Mouse (Mus musculus) cerebellum, postnatal 4 days (tissue): ENCODE measurements at regions not wholly inside any gene's neighbourhood (a gene's known extent, or its start where the extent isn't known, plus 50 kb on each side); places are given as distances from the start of the nearest gene placed in this dataset.

Source experiments
- DNase-seq, 2 experiments: peaks; one replicate each; pipeline ENCODE4 v3.0.0; 2022; ENCODE audit warnings: low spot score in 2 of 2, mixed read lengths in 1 of 2

DNA sequence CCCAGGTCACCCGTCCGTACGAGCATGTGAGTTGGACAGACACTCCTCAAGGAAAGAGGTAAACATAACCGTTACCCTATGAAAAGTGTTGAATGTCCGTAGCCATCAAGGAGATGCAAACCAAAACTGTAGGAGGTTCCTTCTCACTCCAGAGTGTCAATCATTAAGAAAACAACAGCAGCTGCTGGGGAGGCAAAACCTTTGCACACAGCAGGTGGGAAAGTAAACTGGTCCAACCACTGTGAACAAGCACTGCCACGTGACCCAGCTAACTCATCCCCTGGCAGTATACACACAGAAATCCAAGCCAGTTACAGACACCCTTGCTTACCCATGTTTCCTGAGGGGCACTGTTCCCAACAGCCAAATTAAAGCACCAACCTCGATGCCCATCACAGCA, 54.7 kb upstream of the Irx5 start:
- no peak for DNase-seq

DNA sequence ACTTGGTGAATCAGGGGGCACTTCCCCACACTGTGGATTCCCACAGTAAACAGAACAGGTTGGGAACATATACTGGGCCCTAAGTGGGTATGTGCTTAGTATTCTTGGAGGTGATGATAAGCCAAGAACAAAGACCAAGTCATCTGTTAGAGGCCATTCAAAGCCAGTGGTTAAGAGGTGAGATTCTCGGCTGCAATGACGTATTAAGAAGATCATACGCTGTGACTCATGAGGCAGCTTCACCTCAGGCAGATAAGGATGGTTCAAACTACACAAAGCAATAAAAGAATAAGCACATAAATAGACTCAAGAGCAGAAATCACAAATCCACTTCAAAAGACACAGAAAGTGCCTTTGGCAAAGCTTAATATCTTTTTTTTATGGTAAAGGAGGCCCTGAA, 56.4 kb upstream of the Irx5 start:
- DNase-seq: no peak

DNA sequence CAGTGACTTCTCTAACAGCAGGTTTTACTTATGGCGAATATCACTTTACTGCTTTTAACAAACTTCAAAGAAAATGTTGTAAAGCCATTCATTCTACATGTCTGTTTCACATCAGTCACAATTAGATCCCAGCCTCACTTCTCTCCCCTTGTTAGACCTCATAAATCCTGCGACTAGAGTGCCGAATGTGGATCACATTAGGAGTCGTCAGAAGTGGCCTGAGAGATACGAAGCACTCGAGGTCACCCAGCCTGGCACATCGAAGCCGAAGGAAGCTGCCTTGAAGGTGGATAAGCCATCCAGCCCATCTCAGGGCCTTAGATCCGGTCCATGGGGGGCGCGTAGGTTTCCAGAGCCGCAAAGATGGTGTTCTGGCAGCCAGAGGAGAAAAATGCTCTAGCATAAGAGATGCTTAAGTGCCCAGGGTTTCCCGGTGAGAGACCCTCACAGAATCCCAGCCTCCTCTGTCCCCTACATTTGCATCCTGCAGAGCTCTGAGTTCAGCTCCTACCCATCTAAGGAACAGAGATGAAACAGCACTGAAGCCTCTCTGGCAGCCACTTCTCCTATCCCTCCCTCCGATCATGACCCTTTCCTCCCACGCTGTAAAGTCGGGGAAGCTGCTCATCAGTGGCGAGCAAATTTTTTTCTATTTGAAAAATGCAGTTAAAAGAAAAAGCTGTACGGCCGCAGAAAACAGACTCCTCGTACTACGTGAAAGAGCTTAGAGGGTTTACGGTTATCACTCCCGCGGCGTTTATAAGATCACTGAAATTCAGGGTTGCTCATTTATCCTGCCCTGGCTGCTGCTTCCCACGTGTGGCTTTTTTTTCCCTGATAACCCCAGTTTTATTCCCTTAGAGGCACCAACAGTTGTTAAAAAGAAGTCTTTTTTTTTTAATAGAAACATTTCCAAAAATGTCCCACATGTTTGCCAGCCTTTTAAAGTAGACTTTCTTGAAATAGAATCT, 70.3 kb upstream of the Irx5 start:
- no peak for DNase-seq

DNA sequence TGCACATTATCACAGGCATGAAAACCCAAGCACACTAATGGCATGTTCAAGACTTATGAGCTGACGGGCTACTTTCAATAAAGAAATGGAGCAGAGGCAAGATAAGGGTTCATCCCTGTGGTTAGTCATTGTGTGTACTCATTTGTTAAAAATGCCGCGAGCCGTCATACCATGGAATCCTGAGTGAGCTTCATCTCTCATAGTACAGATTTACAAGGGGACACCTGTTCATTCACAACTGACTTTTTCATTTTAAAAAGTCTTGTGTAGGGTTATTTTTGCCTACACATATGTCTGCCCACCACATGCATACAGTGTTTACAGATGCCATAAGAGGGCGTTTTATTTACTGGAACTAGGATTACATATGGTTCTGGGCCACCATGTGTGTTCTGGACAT, 81.7 kb upstream of the Irx5 start:
- DNase-seq: no peak

DNA sequence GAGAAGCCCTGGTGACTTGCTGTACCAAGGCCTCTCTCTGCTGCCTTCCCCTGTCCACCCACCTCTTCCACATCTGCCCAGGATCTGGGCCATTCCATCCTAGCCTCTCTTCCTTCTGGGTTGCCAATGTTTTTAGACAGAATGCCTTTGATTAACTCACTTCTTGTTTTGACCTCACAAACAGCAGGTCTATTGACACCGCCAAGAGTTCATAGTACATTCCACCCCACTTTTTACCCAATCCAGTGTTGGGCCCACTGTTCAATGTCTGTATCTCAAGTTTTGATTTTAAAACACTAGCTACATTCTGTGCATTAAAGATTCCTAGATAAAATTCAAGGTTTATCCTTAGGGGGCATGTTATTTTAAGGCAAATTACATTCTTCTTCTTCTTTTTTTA, 84.7 kb upstream of the Irx5 start:
- DNase-seq: no peak

DNA sequence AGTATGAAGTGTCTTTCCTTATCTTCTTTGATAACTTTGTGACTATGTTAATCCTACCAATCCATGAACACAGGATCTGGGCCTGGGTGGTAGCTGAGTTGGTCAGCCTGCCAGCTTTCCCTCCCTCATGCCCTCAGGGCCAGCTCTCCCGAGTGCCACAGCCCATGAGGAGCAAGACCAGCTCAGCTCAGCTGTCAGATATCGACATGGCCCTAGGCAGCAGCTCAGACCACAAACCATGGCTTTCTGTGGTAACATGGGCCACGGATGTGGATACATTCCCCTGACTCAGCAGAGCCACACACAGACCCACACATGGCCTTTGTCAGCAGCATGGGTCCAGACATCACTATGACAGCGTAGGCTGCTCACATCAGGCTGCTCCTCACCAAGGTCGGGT, 85.4 kb upstream of the Irx5 start:
- DNase-seq: no peak

DNA sequence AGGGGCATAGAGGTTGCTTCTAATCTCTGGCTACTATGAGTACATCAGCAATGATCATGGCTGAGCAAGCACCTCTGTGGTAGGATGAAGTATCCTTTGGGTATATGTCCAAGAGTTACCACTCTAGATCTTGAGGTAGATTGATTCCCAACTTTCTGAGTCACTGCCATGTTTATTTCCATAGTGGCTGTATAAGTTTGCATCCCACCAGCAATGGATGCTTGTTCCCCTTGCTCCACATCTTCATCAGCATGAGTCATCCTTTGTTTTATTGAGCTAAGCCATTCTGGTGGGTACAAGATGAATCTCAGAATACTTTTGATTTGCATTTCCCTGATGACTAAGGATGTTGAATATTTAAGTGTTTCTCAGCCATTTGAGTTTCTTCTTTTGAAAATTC, 86.8 kb upstream of the Irx5 start:
- DNase-seq: no peak

DNA sequence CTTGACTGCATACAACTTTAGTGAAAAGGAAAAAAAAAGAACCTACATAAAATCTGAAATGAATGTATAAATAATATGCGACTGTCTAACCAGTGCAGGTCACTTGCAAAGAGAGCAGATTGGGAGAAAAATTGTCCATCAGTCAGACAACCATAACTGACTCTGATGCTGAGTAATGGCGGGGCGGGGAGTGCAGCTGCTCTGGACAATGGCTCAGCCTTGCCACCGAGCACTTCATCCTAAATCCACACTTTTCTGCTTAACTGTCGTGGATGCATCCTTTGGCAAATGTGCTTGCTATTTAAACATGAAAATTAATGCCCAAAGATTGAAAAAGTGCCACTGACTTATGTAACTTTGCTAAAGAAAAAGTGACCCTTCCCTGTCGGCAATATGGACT, 90.0 kb upstream of the Irx5 start:
- no peak for DNase-seq

DNA sequence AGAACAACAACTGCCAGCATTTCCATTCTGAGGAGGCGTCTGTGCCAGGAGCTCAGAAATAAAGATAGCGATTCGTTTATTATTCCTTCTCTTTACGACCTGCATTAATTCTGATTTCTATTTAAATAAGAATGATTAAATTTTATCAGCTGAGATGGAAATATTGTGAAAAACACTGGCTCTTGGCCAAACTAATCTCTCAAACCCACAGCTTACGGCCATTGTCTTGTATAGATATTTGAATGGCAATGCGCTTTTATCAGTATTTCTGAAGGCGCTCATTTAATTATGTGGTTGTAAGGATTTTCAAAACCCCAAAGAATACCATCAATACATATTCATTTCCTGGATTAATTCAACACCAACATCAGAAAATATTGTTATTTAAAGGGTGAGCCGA, 97.4 kb upstream of the Irx5 start:
- DNase-seq: no peak

DNA sequence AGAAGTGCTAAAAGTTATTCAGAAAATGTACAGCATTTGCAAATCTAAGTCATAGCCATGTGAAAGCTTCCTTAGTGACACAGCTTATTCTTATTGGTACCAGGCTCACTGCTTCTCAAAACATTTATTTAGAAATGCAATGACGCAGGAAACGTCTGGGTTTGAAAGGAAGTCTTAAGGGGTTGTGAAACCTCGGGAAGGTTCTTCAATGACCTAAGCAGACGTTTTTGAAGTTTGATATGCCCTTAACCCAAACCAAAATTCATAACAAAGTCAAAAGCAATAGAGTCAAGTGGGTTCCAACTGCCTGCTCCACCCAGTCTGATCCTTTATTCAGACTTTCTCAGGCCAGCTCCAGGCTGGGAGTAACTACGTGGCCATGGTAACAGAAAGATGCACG, 99.2 kb upstream of the Irx5 start:
- DNase-seq: no peak

DNA sequence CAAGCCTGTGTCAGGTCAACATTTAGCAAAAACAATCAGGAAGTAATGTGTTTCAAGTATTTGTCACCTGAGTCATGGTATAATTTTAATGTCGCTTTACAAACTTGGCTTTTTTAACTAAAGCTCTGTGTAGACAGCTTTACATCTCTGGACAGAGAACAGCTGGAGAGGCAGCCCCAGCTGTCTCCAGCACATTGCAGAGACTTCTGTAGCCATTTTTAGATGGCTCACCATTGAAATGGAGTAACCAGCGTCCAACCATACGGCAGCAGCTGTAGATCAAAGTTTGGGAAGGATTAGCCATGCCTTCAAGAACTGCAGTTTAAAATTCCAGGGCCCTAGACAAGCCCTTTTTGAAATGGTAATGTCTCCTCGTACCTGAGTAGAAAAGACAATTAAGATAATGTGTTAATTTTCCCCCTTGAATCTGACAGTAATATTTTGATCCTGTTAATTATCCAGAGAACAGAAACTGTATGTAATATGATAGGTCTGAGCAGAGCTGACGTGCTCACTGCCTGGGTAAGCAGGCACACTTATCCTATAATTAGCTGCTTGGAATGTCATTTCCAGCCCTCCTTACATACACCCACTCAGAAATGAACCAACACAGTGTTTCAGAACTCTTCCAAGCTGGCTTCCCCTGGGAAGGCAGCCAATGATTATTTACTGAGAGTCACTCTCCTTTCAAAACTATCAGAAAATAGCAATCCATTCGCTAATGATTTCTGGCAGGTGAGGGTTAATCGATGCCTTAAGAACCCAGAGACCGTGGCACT, 104.6 kb upstream of the Irx5 start:
- DNase-seq: no peak

DNA sequence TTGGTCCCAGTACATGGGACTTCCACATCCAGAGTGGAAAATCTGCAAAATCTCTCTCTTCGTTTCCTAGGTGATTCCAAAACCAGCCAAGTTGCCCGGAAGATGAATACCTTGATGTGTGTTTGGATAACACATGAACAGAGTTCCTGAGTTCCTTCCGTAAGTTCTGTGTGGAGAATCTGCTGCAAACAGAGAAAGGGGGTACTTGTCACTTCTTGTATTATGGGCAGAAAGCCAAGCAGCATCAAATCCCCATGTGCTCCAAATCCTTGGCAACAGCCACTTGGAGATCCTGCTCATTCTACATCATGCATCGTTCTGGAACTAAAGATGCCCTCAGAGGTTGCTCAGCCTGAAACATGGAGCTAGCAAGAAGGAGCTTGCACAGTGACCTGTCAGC, 111.1 kb upstream of the Irx5 start:
- no peak for DNase-seq

DNA sequence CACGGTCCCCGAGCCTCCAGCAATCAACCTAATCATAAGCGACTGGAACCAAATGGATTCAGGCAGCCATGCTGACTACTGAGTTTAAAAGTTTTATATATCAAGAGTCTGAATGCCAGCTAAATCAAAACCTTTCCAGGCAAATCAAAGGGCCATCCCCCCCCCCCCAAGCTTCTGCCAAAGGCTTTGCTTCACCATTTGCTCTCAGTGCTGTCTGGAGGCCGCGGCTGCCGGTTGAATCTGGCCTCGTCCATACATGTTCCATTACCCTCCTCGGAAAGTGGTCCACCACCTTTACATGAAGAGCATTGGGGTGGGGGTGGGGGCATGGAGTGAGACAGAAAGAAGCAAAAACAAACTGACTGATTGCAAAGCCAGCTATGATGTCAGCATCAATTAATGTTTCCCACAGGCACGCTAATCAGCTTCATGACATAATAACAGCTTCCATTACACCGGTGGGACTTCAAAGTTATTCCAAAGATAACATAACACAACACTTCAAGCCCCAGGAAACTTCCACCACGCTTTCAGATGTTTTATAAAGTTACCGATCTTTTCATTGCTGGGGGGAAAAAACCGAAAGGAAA, 116.6 kb upstream of the Irx5 start:
- no peak for DNase-seq

DNA sequence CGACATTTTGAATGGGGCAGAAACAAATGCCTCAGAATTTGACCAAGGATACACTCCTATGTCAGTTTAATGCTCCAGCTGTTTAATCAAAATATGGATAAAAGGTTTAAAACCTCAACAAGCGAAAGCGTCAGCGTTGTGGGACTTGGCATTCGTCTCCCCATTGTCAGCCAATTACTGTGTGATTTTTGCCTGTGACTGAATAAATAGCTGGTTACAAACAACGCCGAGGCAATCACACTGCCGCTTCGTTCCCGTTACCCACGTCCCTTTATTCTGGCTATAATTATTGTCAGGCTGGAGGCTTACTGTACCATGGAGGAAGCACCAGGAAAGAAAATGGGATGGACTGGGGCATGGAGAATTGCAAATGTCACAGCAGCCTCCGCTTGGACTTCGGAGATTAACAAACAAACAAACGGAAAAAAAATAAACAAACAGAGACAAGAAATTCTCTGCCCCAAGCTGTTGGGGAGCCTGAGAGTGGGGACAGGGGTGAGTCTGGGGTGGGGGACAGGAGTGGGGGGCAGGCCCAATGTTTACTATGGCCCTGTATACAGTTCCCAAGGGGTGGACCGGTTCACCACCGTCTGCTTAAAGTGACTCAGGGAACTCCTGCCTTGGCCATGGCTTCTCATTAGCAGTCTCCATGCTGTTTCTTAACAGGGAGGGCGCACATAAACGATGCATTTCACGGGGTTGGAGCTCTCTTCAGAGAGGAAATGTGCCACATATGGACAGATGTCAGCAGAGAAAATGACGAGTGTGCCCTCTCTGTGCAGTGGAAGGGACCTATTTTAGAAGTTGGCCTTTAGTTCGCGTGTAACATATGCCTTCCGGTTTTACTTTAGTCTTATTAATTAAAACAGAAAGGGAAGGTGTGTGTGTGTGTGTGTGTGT, 125.8 kb upstream of the Irx5 start:
- DNase-seq: no peak

DNA sequence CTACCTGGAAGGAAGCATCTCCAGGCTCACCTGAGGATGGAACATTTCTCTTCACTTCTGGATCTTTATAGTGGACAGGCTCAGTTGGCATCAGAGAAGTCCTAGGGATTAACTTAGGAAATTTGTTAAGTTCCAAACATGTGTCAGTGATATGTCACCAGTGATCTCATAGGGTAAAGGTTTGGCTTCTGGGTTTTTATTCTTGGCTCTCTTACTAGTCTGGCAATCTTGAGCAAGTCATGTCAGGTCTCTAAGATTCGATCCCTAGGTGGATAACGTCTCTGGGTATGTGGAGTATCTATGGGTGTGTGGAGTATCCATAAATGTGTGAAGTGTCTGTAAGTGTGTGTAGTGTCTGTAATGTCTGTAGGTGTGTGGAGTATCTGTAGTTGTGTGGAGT, 127.9 kb upstream of the Irx5 start:
- DNase-seq: no peak

DNA sequence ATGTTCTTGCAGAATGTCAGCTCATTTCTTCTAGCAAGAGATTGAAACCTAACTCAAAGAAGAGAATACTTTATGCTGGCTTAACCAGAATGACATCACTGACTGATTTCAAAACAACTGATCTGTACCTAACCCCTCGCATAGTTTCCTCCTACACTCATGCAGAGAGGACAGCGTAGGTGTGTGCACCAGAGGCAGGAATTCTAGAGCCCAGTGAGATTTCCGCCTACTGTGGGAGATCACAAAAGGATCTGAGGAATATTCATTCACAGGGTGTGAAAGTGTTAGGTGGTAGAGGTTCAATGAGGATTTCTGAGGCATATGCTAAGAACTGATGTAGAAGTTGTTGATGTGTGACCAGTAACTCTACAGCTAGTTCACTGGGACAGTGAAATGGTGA, 132.5 kb upstream of the Irx5 start:
- no peak for DNase-seq

DNA sequence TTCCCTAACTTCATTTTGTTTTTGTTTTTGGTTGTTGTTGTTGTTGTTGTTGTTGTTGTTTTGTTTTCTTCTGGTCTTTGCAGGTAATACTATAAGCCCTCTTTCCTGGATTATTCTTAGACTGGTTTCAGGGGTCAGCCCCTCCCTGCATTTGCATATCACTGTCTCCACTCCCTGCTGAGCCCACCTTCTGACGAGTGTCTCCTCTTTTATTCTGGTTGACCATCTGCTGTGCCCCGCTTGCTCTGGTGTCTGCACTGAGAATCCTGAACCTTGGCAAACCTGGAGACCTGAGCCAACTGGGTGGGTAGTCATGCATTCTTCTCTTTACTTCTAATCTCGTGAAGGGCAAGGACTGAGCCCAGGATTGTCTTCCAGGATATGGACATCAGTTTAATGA, 134.4 kb upstream of the Irx5 start:
- DNase-seq: no peak

DNA sequence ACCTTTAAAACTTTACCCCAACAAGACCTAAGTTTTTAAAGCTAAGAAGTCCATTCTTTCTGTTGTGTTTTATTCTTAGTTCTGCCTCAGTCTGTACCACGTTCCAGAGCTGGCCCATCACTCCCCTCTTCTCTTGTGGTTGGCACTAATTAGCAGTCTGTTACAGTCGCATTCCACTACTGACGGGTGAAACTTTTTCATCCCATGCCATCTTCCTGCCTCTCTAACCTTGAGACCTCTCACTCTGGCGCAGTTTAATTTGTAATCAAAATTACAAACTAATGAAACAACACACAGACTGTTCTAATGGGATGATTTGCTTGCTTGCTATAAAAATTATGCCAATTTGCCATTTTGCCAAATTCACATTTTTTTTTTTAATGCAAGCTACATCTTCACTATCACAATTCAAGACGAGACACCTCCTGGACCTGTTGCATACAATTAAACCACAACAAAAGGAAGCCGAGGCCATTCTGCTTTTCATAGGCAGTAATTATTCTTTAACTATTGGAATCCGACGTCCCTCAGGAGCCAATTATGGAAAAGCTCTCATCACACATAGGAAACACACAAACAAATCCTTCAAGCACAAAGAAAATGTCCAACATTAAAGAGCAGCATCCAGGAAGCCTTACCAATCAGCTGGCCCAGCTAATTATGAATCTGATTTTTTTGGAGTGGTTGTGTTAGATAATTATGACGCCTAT, 138.1 kb upstream of the Irx5 start:
- DNase-seq: no peak

DNA sequence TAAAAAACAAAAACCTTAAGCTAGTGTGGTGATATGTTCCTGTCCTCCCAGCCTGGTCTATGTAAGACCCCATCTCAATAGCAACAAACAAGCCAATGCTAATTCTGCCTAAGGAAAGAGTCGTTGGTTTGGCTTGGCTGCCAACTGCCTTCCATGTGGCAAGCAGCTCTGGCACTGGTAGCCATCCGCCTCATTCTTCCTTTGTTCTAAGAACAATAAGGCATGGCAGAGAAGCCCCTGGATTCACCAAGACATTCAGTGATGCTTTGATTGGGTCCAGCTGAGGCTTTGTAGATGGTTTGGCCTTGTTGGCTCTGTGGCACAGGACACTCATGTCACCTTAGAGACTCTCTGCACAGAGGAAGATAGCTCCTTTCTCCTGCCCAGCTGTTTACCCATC, 139.9 kb upstream of the Irx5 start:
- no peak for DNase-seq

DNA sequence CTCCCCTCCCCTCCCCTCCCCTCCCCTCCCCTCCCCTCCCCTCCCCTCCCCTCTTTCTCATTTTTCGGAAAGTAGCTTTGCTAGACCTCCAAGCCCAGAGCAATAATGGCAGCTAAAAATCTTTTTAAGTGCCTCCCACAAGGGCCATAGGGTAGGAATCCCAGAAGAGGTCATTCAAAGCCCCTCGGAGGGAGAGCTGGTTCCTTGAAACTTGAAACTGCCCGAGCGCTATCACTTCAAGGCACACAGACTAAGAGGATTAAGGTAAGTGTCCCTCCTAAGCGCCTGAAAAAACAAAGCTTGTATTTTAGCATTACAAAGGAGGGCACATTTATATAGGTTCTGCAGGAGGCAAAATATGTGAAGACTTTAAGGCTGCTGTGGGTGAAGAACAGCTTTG, 141.2 kb upstream of the Irx5 start:
- no peak for DNase-seq
